Mouse (Mus musculus): Measurements from ENCODE around the gene Pdyn. TPM values are rescaled to one million over a fixed set of nuclear protein-coding genes. Genes with fewer than 3 reads are reported as not detected.
A peak's percentile ranks its signal among the peaks of the same experiment; 100 is the strongest.

The Pdyn gene
- not detected in 2 replicates for polyA plus RNA-seq (2014; fragmentation: Nextera tagmentation; extraction: Ambion mirVana)

DNA sequence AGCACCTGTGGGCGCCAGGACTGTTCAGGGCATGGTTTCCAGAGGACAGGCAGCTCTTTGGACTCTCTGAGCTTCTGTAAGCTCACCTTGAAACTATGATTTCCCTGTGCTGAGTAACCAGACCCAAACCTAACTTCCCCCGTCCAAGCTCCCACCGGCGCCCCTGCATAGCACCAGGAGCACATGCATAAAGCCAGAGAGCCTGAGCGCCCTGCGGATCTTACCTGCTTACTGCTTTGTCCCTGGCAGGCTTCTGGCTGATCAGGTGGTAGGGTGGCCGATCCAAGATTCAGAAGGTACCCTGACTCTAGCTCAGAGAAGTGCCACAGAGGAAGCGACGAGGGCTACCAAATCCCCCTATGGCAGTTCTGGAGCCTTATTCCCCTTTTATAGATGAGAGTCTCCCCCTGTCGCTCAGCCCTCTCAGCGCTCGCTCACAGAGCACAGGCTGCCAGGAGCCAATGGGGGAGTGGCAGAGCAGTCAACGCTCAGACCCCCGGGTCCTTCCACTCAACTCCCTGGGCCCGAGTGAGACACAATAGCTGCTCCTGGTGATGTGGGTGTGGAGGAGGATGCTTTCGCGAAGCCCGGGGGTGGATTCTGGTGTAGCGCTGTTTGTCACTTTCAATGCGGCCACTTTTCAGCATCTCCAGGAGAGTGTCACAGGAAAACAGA is at the start of gene Pdyn:
TSS of gene Pdyn (minus strand) at position 361 of the 675 bp plus-strand sequence.
- DNase-seq = peak; percentile 24
- 8% methylated on average over 20 of the region's 20 CpGs for WGBS

GRCm38 (mm10) chr2:129742016-129742415 is 42.4 kb upstream of the Pdyn start:
- no peak overlapping the region for H3K9ac ChIP-seq
- H3K4me2 ChIP-seq = no peak overlapping the region
- no peaks in the 10 kb centered on the region for H3K36me3 ChIP-seq (ENCODE audit: insufficient read depth)
- H3K9me3 ChIP-seq (ENCODE audit: low read depth, low read length) = no peaks in the 10 kb centered on the region
- TF ChIP-seq CTCF (IDR thresholded peaks at IDR 0.05; ENCODE audit: low read depth) = no peak
- DNase-seq = no peak
- WGBS = 80% methylated on average over 7 of the region's 7 CpGs
- H3K4me3 ChIP-seq (ENCODE audit: low read depth, low read length) = no peak overlapping the region
- no peaks in the 10 kb centered on the region for H3K27me3 ChIP-seq (ENCODE audit: insufficient read depth, low read length)
- H3K27ac ChIP-seq (ENCODE audit: low read depth) = no peak overlapping the region
- H3K4me1 ChIP-seq (ENCODE audit: insufficient read depth) = no peaks in the 10 kb centered on the region
- no peak for ATAC-seq (ENCODE audit: insufficient read depth)

More for the DNA sequence above, at the start of gene Pdyn:
- Histone ChIP-seq H3K4me1 (ENCODE audit: insufficient read depth) (no peaks in the 10 kb centered on the region), H3K4me2 (no peak within 1 kb of the TSS), H3K36me3 (ENCODE audit: insufficient read depth) (no peaks in the 10 kb centered on the region), H3K27ac (ENCODE audit: low read depth) (no peak within 1 kb of the TSS), H3K9me3 (ENCODE audit: low read depth, low read length) (no peaks in the 10 kb centered on the region), H3K9ac (no peak within 1 kb of the TSS), H3K4me3 (ENCODE audit: low read depth, low read length) (no peak within 1 kb of the TSS), H3K27me3 (ENCODE audit: insufficient read depth, low read length) (peaks cover 27% of the 10 kb centered on the region)
- no peak for ATAC-seq (ENCODE audit: insufficient read depth)
- TF ChIP-seq CTCF (IDR thresholded peaks at IDR 0.05; ENCODE audit: low read depth) = no peak

DNA sequence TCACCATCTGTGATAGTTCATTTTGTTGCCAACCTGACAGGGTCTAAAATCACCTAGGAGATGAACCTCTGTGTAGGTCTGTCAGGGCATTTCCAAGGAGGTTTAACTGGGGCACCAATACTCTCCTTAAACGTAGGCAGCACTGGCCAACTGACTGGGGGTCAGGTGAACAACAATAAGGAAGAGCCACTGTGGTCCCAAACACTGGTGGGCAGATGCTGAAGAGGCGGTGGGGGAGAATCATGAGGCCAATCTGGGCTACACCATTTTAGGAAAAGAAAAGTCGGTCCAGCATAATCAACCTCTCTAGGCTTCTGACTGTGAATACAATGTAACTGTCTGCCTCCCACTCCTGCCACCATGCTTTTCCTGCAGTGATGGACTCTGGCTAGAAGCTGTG is 40.9 kb upstream of the Pdyn start:
- TF ChIP-seq CTCF (IDR thresholded peaks at IDR 0.05; ENCODE audit: low read depth) = no peak
- DNase-seq = no peak
- Histone ChIP-seq H3K9me3 (ENCODE audit: low read depth, low read length) (no peaks in the 10 kb centered on the region), H3K4me1 (ENCODE audit: insufficient read depth) (no peaks in the 10 kb centered on the region), H3K4me3 (ENCODE audit: low read depth, low read length) (no peak overlapping the region), H3K27ac (ENCODE audit: low read depth) (no peak overlapping the region), H3K4me2 (no peak overlapping the region), H3K27me3 (ENCODE audit: insufficient read depth, low read length) (no peaks in the 10 kb centered on the region), H3K9ac (no peak overlapping the region), H3K36me3 (ENCODE audit: insufficient read depth) (no peaks in the 10 kb centered on the region)
- WGBS = 78% methylated on average over 3 of the region's 3 CpGs
- no peak for ATAC-seq (ENCODE audit: insufficient read depth)

GRCm38 (mm10) chr2:129734031-129734430 is 34.4 kb upstream of the Pdyn start:
- 56% methylated on average over 8 of the region's 8 CpGs for WGBS
- no peaks in the 10 kb centered on the region for H3K27me3 ChIP-seq (ENCODE audit: insufficient read depth, low read length)
- DNase-seq (no peak), ATAC-seq (ENCODE audit: insufficient read depth) (no peak)
- no peak overlapping the region for H3K9ac ChIP-seq
- no peak overlapping the region for H3K27ac ChIP-seq (ENCODE audit: low read depth)
- no peak overlapping the region for H3K4me3 ChIP-seq (ENCODE audit: low read depth, low read length)
- H3K9me3 ChIP-seq (ENCODE audit: low read depth, low read length) = no peaks in the 10 kb centered on the region
- H3K36me3 ChIP-seq (ENCODE audit: insufficient read depth) = no peaks in the 10 kb centered on the region
- TF ChIP-seq CTCF (IDR thresholded peaks at IDR 0.05; ENCODE audit: low read depth) = no peak
- H3K4me2 ChIP-seq = no peak overlapping the region
- no peaks in the 10 kb centered on the region for H3K4me1 ChIP-seq (ENCODE audit: insufficient read depth)

GRCm38 (mm10) chr2:129729681-129730080 is 30.0 kb upstream of the Pdyn start:
- ATAC-seq (ENCODE audit: insufficient read depth) (no peak), DNase-seq (peak; percentile 5)
- TF ChIP-seq CTCF (IDR thresholded peaks at IDR 0.05; ENCODE audit: low read depth) = no peak
- Histone ChIP-seq H3K27me3 (ENCODE audit: insufficient read depth, low read length) (no peaks in the 10 kb centered on the region), H3K4me3 (ENCODE audit: low read depth, low read length) (no peak overlapping the region), H3K27ac (ENCODE audit: low read depth) (no peak overlapping the region), H3K4me2 (no peak overlapping the region), H3K9ac (no peak overlapping the region), H3K9me3 (ENCODE audit: low read depth, low read length) (no peaks in the 10 kb centered on the region), H3K4me1 (ENCODE audit: insufficient read depth) (no peaks in the 10 kb centered on the region), H3K36me3 (ENCODE audit: insufficient read depth) (no peaks in the 10 kb centered on the region)
- WGBS = 81% methylated on average over 1 of the region's 1 CpGs

GRCm38 (mm10) chr2:129715671-129716070 is 16.0 kb upstream of the Pdyn start:
- no peak overlapping the region for H3K9ac ChIP-seq
- H3K4me1 ChIP-seq (ENCODE audit: insufficient read depth) = no peaks in the 10 kb centered on the region
- no peak overlapping the region for H3K27ac ChIP-seq (ENCODE audit: low read depth)
- ATAC-seq (ENCODE audit: insufficient read depth) = 0 out of 2 replicates have a peak, but pooled peaks have one; percentile 49
- H3K36me3 ChIP-seq (ENCODE audit: insufficient read depth) = no peaks in the 10 kb centered on the region
- peak; percentile 77 for TF ChIP-seq CTCF (IDR thresholded peaks at IDR 0.05; ENCODE audit: low read depth)
- no peaks in the 10 kb centered on the region for H3K9me3 ChIP-seq (ENCODE audit: low read depth, low read length)
- no peaks in the 10 kb centered on the region for H3K27me3 ChIP-seq (ENCODE audit: insufficient read depth, low read length)
- no peak overlapping the region for H3K4me3 ChIP-seq (ENCODE audit: low read depth, low read length)
- 16% methylated on average over 10 of the region's 10 CpGs for WGBS
- no peak overlapping the region for H3K4me2 ChIP-seq
- peak; percentile 86 for DNase-seq

DNA sequence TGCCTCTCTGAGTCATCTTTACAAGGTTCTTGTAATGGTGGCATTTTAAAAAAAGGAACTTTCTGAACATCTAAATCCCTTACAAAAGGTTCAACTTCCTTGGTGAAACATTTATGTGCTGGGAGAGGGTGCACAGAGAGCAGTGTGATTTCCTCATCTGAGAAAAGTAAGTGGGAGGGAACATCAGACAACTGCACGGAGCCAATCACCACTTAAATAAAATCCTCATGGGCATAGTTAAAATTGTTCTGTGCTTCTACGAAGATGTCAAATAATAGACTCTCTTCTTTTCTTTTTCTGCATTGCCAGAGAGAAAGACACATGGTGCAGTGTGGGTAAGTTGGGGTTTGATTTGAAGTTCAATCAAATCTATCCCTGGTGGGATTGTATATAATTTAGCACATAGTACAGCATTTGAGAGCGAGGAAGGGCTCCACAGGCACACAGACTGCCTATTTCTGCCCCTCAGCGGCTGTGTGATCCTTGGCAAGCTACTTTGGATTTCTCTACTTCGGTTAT is 13.4 kb upstream of the Pdyn start:
- no peak for TF ChIP-seq CTCF (IDR thresholded peaks at IDR 0.05; ENCODE audit: low read depth)
- no peak overlapping the region for H3K27ac ChIP-seq (ENCODE audit: low read depth)
- H3K36me3 ChIP-seq (ENCODE audit: insufficient read depth) = no peaks in the 10 kb centered on the region
- ATAC-seq (ENCODE audit: insufficient read depth) = no peak
- H3K4me1 ChIP-seq (ENCODE audit: insufficient read depth) = no peaks in the 10 kb centered on the region
- 65% methylated on average over 5 of the region's 5 CpGs for WGBS
- H3K4me3 ChIP-seq (ENCODE audit: low read depth, low read length) = no peak overlapping the region
- no peak for DNase-seq
- no peak overlapping the region for H3K9ac ChIP-seq
- no peaks in the 10 kb centered on the region for H3K9me3 ChIP-seq (ENCODE audit: low read depth, low read length)
- no peak overlapping the region for H3K4me2 ChIP-seq
- no peaks in the 10 kb centered on the region for H3K27me3 ChIP-seq (ENCODE audit: insufficient read depth, low read length)
